Mouse (Mus musculus) midbrain, embryonic 10.5 days (tissue): Measurements from ENCODE around the gene H2afy2. TPM values are rescaled to one million over a fixed set of nuclear protein-coding genes. Genes with fewer than 3 reads are reported as not detected.

Experiments
- DNase-seq: peaks from one replicate; pipeline ENCODE4 v3.0.0-alpha.2; 2017; ENCODE audit warnings: low spot score
- H3K27ac ChIP-seq: fragments of 300-500 bp; sonication (generic); replicated peaks from 2 replicates; pipeline ENCODE4 v1.5.1; 2016; ENCODE audit warnings: mild to moderate bottlenecking
- H3K27me3 ChIP-seq: fragments of 300-500 bp; sonication (generic); 2 replicates; pipeline ENCODE4 v1.6.1; 2016; ENCODE audit warnings: low read depth, mild to moderate bottlenecking; ENCODE audit not compliant: poor library complexity, severe bottlenecking
- H3K36me3 ChIP-seq: fragments of 300-500 bp; sonication (generic); 2 replicates; pipeline ENCODE4 v1.6.1; 2016; ENCODE audit warnings: mild to moderate bottlenecking, moderate library complexity
- H3K4me1 ChIP-seq: fragments of 300-500 bp; sonication (generic); 2 replicates; pipeline ENCODE4 v1.6.1; 2016
- H3K4me3 ChIP-seq: fragments of 300-500 bp; sonication (generic); 2 replicates; pipeline ENCODE4 v1.5.1; 2016; ENCODE audit warnings: mild to moderate bottlenecking, moderate library complexity
- H3K9me3 ChIP-seq: fragments of 300-500 bp; sonication (generic); replicated peaks from 2 replicates; pipeline ENCODE4 v1.6.1; 2016; ENCODE audit warnings: mild to moderate bottlenecking
- WGBS: fragments of 180-500 bp; shearing (Covaris S2); methylation state at CpG from one replicate; pipeline ENCODE4 v1.1.7; 2016; 5-methylcytosine and 5-hydroxymethylcytosine counted together
- polyA plus RNA-seq: library from polyadenylated mRNA; unstranded; fragments of >200 nt; fragmentation: Nextera tagmentation; extraction: Ambion mirVana; gene quantifications from 2 replicates; pipeline ENCODE4 v1.2.1, GENCODE M21; 2016

The H2afy2 gene
- polyA plus RNA-seq, 1 experiment from 2014 or later: 309 TPM

DNA sequence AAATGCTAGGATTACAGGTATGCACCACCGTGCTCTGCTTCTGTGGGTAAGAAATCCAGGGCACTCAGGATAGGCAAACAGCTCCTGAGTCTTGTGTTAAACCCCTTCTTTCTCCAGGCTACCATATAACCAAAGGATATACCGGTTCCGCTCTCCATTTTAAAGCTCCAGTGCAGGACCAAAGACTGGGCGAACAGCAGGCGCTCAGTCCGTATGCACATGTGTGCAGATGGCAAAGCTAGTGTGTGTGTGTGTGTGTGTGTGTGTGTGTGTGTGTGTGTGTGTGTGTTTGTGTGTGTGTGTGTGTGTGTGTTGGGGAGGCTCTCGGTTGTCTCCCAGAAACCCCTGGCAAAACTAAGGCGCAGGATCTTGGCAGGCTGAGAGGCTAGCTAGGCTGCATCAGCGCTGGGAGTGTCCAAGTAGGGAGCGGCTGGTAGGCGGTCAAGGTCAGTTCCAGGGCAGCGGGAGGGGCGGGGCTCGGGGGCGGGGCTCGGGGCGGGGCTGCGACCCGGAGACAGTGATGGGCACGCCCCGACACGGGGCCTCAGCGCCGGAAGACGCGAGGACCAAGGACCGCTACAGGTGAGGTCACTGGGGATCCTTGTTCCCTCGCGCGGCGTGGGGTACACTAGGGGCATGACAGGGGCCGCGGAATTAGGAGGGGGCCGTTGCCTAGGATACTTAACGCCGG, 69.0 kb downstream of the H2afy2 start, which contains the start of gene Aifm2:
Gene Aifm2, plus strand, starts transcription at position 493 of the 691 bp plus-strand sequence.
- WGBS: 14% methylated on average over 36 of the region's 36 CpGs
- no peaks in the 10 kb centered on the region for H3K36me3 ChIP-seq
- H3K27ac ChIP-seq: peak within 1 kb of the TSS; percentile 30; the same call in 1 of the 2 replicates
- peak within 1 kb of the TSS; percentile 61 for H3K4me3 ChIP-seq
- H3K27me3 ChIP-seq: peaks cover 44% of the 10 kb centered on the region
- no peaks in the 10 kb centered on the region for H3K9me3 ChIP-seq
- peaks cover 14% of the 10 kb centered on the region for H3K4me1 ChIP-seq
- peak; percentile 80 for DNase-seq

DNA sequence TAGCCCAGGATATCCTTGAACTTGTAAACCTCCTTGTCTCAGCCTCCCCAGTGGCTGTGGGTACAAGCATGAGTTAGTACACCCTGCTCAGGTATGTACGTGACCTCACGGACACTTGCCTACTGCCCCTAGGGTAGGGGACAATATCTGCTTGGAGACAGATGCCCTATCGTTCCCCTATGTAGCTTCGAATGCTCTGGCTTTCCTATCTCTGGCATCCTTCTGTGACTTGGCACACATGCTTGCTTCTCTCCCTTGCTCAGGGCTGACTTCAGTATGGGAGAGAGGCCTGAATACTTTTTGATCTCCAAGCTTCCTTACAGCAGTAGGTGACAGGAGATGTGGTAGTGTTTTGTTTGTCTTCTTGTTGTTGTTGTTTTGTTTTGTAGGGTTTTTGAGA, 69.8 kb downstream of the H2afy2 start:
- Histone ChIP-seq H3K4me1 (peaks cover 14% of the 10 kb centered on the region), H3K9me3 (no peaks in the 10 kb centered on the region), H3K27me3 (peaks cover 44% of the 10 kb centered on the region), H3K36me3 (no peaks in the 10 kb centered on the region), H3K27ac (no peak overlapping the region), H3K4me3 (no peak overlapping the region)
- DNase-seq: no peak
- 95% methylated on average over 4 of the region's 4 CpGs for WGBS

DNA sequence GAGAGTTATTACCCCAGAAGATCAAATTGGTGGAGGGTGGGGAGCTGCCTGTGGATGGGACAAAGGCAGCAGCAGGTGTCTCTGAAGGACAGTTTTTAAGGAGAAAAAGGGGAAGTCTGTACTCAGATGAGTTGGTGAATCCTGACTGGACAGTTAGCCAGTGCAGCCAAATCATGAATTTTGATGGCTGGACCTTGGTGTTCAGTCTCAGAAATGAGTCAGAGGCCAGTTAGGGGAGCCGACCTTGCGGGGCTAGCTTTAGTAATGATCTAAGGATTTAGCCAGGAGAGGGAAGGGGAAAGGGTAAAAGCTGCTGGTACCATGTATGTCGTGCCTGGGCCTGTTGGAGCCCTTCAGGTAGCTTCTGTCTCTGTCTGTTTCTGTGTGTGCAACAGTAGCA, 70.3 kb downstream of the H2afy2 start:
- WGBS: 77% methylated on average over 3 of the region's 3 CpGs
- Histone ChIP-seq H3K36me3 (no peaks in the 10 kb centered on the region), H3K4me1 (peaks cover 14% of the 10 kb centered on the region), H3K9me3 (no peaks in the 10 kb centered on the region), H3K27ac (no peak overlapping the region), H3K4me3 (no peak overlapping the region), H3K27me3 (peaks cover 44% of the 10 kb centered on the region)
- no peak for DNase-seq

DNA sequence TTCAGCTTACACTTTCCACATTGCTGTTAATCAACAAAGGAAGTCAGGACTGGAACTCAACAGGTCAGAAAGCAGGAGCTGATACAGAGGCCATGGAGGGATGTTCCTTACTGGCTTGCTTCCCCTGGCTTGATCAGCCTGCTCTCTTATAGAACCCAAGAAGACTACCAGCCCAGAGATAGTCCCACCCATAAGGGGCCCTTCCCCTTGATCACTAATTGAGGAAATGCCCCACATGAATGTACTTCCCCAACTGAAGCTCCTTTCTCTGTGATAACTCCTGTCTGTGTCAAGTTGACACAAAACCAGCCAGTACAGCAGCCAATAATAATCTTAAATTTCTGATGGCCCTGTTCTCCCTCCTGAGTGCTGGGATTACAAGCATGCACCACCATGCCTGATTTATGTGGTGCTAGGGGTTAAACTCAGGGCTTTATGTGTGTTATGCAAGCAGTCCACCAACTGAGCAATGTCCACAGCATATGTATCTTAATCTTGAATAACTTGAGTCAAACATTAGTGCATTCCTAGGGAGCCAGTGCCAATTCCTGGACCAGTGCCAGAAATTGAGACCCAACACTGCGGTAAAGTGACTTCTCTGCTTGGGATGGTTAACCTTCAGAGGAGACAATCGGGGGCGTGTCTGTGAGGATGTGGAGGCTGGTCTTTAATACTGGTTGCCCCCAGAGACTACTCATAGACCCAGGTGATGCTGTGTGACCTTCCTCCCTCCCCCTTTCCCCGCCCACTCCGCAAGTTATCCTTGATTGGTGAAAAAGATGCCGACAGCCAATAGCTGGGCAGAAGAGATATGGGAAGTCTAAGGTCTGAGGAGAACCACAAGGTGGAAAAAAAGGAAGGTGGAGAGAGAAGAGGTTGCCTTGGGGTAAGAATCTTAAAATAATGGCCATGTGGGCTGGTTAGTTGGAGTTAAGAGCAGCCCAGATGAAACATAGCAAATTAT, 77.3 kb downstream of the H2afy2 start:
- no peak for DNase-seq
- no peaks in the 10 kb centered on the region for H3K9me3 ChIP-seq
- H3K4me1 ChIP-seq: no peaks in the 10 kb centered on the region
- peaks cover 31% of the 10 kb centered on the region for H3K36me3 ChIP-seq
- H3K27me3 ChIP-seq: no peaks in the 10 kb centered on the region
- H3K4me3 ChIP-seq: no peak overlapping the region
- WGBS: 79% methylated on average over 6 of the region's 6 CpGs
- no peak overlapping the region for H3K27ac ChIP-seq

DNA sequence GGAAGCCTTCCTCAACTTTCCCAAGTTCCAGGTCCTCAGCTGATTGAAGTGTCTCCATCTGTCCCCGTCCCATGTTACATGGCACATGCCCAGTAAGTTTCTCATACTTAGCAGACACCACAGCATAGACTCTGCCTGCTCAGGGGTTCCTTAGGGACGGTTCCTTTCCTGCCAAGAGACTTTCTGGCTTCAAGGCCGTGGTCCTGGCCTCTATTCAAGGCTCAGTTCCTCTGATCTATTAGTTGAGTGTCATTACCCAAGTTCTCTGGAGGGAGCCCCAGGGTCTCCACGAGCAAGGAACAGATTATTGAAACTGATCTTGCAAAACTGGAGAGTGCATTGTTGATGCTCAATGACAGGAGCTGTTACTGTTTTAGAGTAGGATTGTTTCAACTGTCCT, 79.3 kb downstream of the H2afy2 start:
- Histone ChIP-seq H3K36me3 (peaks cover 45% of the 10 kb centered on the region), H3K27me3 (no peaks in the 10 kb centered on the region), H3K27ac (no peak overlapping the region), H3K9me3 (no peaks in the 10 kb centered on the region), H3K4me1 (no peaks in the 10 kb centered on the region), H3K4me3 (no peak overlapping the region)
- WGBS: 82% methylated on average over 4 of the region's 4 CpGs
- DNase-seq: no peak

DNA sequence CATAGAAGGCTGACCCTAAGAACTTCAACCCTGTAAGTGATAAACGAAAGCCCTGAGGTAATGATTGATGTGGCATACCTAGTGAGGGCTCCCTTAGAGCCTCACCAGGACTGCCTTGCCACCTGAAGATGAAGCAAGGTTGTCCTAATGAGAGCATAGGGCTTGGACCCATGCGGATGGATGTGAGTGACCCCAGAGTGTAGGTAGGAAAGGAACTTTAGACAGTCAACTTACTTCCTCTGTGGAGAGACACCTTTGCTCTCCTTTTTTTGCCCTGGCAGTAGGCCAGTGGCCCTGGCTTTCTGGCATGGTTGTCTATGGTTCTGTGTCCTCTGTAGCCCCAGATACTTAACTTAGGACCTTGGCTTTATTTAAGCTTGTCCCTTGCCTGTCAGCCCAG, 86.9 kb downstream of the H2afy2 start:
- Histone ChIP-seq H3K27me3 (0 out of 2 replicates have a peak, but pooled peaks cover 9% of the 10 kb centered on the region), H3K9me3 (no peaks in the 10 kb centered on the region), H3K4me1 (peaks cover 27% of the 10 kb centered on the region), H3K36me3 (peaks cover 63% of the 10 kb centered on the region), H3K27ac (no peak overlapping the region), H3K4me3 (peak overlapping the region; percentile 97)
- 95% methylated on average over 2 of the region's 2 CpGs for WGBS
- no peak for DNase-seq

DNA sequence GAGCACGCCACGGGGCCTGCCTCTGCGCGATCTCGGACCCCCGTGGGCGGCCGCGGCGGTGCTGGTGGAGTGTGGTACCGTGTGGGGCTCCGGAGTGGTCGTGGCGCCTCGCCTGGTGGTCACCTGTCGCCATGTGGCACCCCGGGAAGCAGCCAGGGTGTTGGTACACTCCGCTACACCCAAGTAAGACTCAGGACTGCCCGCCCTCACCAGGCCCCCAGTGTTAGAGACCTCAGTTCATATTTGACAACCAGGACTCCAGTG, 87.5 kb downstream of the H2afy2 start:
- H3K36me3 ChIP-seq: peaks cover 63% of the 10 kb centered on the region
- 12% methylated on average over 19 of the region's 19 CpGs for WGBS
- peak overlapping the region; percentile 86 for H3K27ac ChIP-seq

DNA sequence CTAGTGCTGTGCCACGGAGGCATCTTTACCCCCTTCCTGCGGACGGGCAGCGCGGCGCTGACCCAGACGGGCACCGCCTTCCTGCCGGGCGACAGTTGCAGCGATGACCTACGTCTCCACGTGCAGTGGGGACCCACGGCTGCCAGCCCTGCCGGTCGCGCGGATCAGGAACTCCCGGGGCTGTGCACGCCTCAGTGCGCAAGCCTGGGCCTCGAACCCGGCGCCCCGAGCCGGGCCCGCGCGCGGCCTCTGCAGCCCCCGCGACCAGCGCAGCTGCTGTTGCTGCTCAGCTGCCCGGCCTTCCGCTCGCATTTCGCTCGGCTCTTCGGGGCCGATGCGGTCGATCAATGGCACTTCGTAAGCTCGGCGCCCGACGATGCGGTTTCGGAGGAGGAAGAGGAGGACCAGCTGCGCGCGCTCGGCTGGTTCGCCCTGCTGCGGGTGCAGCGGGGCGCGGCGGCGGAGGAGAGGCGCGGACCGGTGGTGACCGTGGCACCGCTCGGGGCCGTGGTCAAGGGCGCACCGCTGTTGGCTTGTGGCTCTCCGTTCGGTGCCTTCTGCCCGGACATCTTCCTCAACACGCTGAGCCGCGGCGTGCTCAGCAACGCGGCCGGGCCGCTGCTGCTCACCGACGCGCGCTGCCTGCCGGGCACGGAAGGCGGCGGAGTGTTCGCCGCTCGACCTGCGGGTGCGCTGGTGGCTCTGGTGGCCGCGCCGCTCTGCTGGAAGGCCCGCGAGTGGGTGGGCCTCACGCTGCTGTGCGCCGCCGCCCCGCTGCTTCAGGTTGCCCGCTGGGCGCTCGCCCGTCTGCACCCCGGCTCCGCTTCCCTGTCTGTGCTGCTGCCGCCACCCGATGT, 88.0 kb downstream of the H2afy2 start:
- DNase-seq: no peak
- under 1% methylated on average over 111 of the region's 111 CpGs for WGBS

More for the DNA sequence above, 87.5 kb downstream of the H2afy2 start:
- H3K9me3 ChIP-seq: no peaks in the 10 kb centered on the region
- H3K27me3 ChIP-seq: 0 out of 2 replicates have a peak, but pooled peaks cover 9% of the 10 kb centered on the region
- peak overlapping the region; percentile 97 for H3K4me3 ChIP-seq
- DNase-seq: no peak
- H3K4me1 ChIP-seq: peaks cover 27% of the 10 kb centered on the region

DNA sequence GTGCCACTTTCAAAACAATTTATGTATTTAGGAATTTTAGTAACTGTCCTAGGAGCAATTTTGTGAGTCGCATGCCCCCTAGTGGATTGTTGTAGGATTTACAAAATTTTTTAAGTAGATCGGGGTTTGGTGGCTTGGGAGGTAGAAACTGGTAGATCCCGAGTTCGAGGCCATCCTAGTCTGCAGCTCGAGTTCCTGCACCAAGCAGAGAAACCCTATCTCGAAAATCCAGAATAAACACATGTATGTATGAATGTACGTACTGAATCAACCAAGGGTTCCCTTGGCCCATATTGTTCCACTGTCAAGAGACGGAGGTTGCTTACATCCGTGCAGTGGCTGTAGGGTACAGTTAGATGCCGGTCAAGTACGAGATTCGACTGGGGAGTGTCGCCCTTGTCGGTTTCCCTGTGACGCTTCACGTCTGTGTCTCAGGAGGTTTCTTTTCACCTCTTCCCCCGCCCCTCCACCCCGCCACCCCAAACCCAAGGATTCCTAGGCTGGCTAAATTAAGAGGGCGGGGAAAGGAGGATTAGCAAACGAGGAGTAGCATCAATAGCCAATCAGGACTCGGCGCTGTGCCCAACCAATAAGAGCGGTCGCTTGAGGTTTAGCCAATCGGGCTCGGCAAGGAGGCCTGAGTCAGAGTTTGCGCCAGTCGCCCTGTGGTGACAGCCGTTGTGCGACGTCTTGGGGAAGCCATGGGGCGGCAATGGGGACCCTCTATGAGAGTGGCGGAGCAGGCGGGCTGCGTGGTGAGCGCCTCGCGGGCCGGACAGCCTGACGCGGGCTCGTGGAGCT, 88.9 kb downstream of the H2afy2 start, which contains the start of gene Tysnd1:
Gene Tysnd1, plus strand, starts transcription at position 645 of the 801 bp plus-strand sequence.
- Histone ChIP-seq H3K27ac (peak within 1 kb of the TSS; percentile 86), H3K27me3 (0 out of 2 replicates have a peak, but pooled peaks cover 9% of the 10 kb centered on the region), H3K9me3 (no peaks in the 10 kb centered on the region), H3K36me3 (peaks cover 68% of the 10 kb centered on the region), H3K4me1 (peaks cover 27% of the 10 kb centered on the region), H3K4me3 (peak within 1 kb of the TSS; percentile 97)
- peak; percentile 95 for DNase-seq
- WGBS: 1% methylated on average over 42 of the region's 42 CpGs

More for the DNA sequence above, 88.0 kb downstream of the H2afy2 start:
- H3K4me1 ChIP-seq: peaks cover 27% of the 10 kb centered on the region
- no peaks in the 10 kb centered on the region for H3K9me3 ChIP-seq
- peak overlapping the region; percentile 86 for H3K27ac ChIP-seq
- H3K4me3 ChIP-seq: peak overlapping the region; percentile 97
- H3K36me3 ChIP-seq: peaks cover 63% of the 10 kb centered on the region
- H3K27me3 ChIP-seq: 0 out of 2 replicates have a peak, but pooled peaks cover 9% of the 10 kb centered on the region

DNA sequence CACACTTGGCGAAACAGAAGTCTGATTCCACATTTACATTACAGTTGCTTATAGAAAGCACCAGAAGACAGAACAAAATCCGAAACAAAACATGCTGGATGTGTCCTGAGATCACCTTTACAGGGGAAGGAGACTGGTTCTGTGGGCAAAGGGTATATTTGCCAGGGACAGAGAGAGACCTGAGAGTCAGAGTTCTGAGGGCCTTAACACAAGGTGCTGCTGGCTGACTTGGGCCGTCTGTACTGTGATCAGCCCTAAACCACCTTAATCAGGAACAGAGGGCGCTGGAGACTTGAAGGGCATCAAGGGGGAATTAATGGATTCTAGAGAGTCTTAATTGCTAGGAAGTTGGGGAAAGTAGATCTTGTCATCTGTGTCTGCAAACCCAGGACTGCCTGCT, 90.4 kb downstream of the H2afy2 start:
- WGBS: 79% methylated on average over 4 of the region's 4 CpGs
- H3K36me3 ChIP-seq: peaks cover 69% of the 10 kb centered on the region

DNA sequence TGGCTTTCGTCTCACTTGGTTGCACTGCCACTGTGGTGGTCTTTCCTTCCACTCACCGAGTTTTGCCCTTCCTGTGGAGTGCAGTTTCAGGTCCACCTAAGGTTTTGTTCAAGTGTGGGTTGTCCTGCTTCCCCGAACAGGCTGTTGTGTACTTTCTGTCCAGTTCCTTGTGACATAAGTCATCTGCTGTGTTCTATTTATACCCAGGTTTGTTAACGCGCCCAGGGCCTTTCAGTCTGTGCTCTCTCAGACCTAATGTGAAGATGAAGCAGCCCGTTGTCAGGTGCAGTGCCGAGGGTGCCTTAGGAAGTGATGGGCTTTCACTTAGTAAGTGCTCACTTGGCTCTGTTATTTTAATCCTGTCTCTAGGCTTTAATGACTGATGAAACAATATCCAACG, 94.5 kb downstream of the H2afy2 start:
- no peak for DNase-seq
- Histone ChIP-seq H3K9me3 (no peaks in the 10 kb centered on the region), H3K4me3 (no peak overlapping the region), H3K27ac (no peak overlapping the region), H3K27me3 (no peaks in the 10 kb centered on the region), H3K4me1 (no peaks in the 10 kb centered on the region), H3K36me3 (peaks cover 97% of the 10 kb centered on the region)
- 90% methylated on average over 8 of the region's 8 CpGs for WGBS

More for the DNA sequence above, 90.4 kb downstream of the H2afy2 start:
- peaks cover 27% of the 10 kb centered on the region for H3K4me1 ChIP-seq
- no peak overlapping the region for H3K4me3 ChIP-seq
- H3K27ac ChIP-seq: no peak overlapping the region
- no peak for DNase-seq
- no peaks in the 10 kb centered on the region for H3K9me3 ChIP-seq
- H3K27me3 ChIP-seq: 0 out of 2 replicates have a peak, but pooled peaks cover 9% of the 10 kb centered on the region
